Mouse (Mus musculus): ENCODE measurements around the gene Rgs7bp. TPM values are rescaled to one million over a fixed set of nuclear protein-coding genes. Genes with fewer than 3 reads are reported as not detected.

Gene Rgs7bp
- 18.8 TPM for polyA plus RNA-seq (2014; fragmentation: Illumina TruSeq; extraction: RNeasy Lipid Tissue Mini Kit (QIAGEN cat#74804))

DNA sequence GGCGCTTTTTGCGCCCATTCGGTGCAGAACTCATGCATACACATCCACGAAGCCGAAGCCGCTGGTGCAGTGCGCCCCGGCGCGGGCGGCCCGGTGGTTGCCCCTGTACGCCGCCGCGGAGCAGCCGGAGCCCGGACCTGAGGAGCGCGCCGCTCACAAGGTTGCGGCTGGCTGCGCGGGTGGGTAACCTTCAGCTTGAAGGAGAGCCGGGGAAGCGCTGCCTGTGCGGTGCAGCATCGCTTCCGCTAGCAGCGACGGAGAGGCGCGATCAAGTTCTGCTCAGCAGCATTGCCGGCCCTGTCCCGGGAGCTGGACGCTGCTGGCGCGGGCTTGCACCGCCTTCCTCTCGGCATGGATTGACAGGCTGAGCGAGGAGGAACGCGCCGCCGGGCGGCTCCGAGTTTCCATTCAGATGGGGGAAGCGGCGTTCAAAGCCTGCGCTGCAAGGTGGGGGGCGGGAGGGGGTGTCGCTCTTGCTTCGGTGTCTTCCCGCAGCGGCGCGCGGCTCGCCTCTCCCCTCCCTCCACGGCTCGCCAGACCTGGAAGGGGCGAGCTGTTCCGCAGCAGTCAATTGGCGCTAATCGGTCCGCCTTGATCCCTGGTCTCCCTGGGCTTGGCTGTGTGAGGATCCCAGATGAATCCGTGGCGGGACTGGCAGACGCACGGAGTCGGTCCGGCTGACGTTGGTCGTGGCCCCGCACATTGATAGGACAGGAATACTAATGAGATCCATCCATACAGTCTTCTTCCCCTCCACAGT lies at the start of gene Rgs7bp:
Rgs7bp (minus strand) TSS at position 750 of the 760 bp plus-strand sequence.

DNA sequence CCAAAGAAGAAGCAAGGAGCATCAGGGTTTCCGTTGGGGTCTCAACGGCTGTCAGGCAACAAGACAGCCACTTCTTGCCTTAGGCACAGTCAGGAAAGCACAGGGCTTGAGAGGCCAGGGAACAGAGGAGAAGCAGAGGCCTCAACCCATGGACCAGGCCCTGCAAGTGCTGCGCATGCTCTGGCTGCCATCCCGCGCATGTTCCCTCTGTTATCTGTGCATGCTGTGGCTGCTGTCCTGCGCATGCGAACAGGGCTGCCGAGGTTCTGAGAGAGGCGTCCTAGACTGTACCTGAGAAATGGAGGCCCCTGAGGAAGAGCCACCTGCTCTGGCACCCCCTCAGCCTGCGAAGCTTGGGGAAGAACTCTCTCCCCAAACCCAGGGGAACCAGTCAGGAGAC lies 27.1 kb upstream of the Rgs7bp start, which contains the start of gene 4933425L06Rik:
4933425L06Rik (plus strand) TSS at position 261 of the 400 bp plus-strand sequence.

Other genes starting within 250 kb of the Rgs7bp start
- 38.1 TPM for gene Cwc27, start 237.8 kb downstream of the Rgs7bp start, polyA plus RNA-seq (2014; fragmentation: Illumina TruSeq; extraction: RNeasy Lipid Tissue Mini Kit (QIAGEN cat#74804))
- gene Shisal2b, start 191.0 kb downstream of the Rgs7bp start, polyA plus RNA-seq (2014; fragmentation: Illumina TruSeq; extraction: RNeasy Lipid Tissue Mini Kit (QIAGEN cat#74804)) = 8.9 TPM
- gene 4933425L06Rik, start 27.2 kb upstream of the Rgs7bp start, polyA plus RNA-seq (2014; fragmentation: Illumina TruSeq; extraction: RNeasy Lipid Tissue Mini Kit (QIAGEN cat#74804)) = 0.29 TPM
- gene Rnf180, start 239.9 kb upstream of the Rgs7bp start, polyA plus RNA-seq (2014; fragmentation: Illumina TruSeq; extraction: RNeasy Lipid Tissue Mini Kit (QIAGEN cat#74804)) = 27.6 TPM